Mouse (Mus musculus): Measurements from ENCODE around the gene Ifitm1.

GRCm38 (mm10) chr7:140961416-140961815 is 5.6 kb upstream of the Ifitm1 start:
- TF ChIP-seq MEF2A (IDR thresholded peaks at IDR 0.05; ENCODE audit: extremely low read depth, insufficient replicate concordance, low read depth, low read length, poor library complexity, severe bottlenecking) (no peak), MYC (IDR thresholded peaks at IDR 0.05; ENCODE audit: low read depth, low read length) (no peak), CTCF (IDR thresholded peaks at IDR 0.05 in 2 of 3, conservative IDR thresholded peaks at IDR 0.05 in 1 of 3; ENCODE audit: control insufficient read depth in 1 of 3, insufficient read depth in 1 of 3, low read depth in 2 of 3, low read length in 3 of 3, poor library complexity in 1 of 3, severe bottlenecking in 1 of 3) (no peak), POLR2A (IDR thresholded peaks at IDR 0.05; ENCODE audit: control insufficient read depth in 1 of 2, insufficient read depth in 1 of 2, low read depth in 1 of 2, low read length in 2 of 2, poor library complexity in 1 of 2) (no peak), MAX (IDR thresholded peaks at IDR 0.05; ENCODE audit: low read length) (no peak), UBTF (IDR thresholded peaks at IDR 0.05; ENCODE audit: borderline replicate concordance, insufficient read depth, low read depth, low read length) (no peak), MXI1 (IDR thresholded peaks at IDR 0.05; ENCODE audit: low read depth, low read length) (no peak), USF1 (IDR thresholded peaks at IDR 0.05; ENCODE audit: low read depth, low read length) (no peak), EP300 (IDR thresholded peaks at IDR 0.05; ENCODE audit: low read depth in 1 of 2, low read length in 2 of 2) (no peak), ELF1 (IDR thresholded peaks at IDR 0.05; ENCODE audit: low read depth, low read length) (no peak)
